Mouse (Mus musculus) natural killer cell, adult 2 months (primary cell): ENCODE data around the gene Cntn1.

Experiments used
- DNase-seq, 2 experiments: peaks; one replicate each; pipeline ENCODE4 v3.0.0; 2022; ENCODE audit warnings: low spot score in 2 of 2

Gene Cntn1

GRCm38 (mm10) chr15:92137026-92137425, 86.1 kb downstream of the Cntn1 start:
- DNase-seq = no peak

- no peak for DNase-seq
Observed at GRCm38 (mm10) chr15:92141972-92142371, 91.0 kb downstream of the Cntn1 start.

GRCm38 (mm10) chr15:92154921-92155320, 104.0 kb downstream of the Cntn1 start:
- DNase-seq = no peak

- DNase-seq = no peak
Observed at GRCm38 (mm10) chr15:92160855-92161162, 109.8 kb downstream of the Cntn1 start.

GRCm38 (mm10) chr15:92161163-92162025, 110.4 kb downstream of the Cntn1 start:
- no peak for DNase-seq

GRCm38 (mm10) chr15:92162835-92163234, 111.9 kb downstream of the Cntn1 start:
- no peak for DNase-seq

- DNase-seq = no peak
Observed at GRCm38 (mm10) chr15:92164127-92164526, 113.2 kb downstream of the Cntn1 start.

- DNase-seq = no peak
Observed at GRCm38 (mm10) chr15:92166266-92166665, 115.3 kb downstream of the Cntn1 start.

GRCm38 (mm10) chr15:92175739-92176138, 124.8 kb downstream of the Cntn1 start:
- DNase-seq = no peak

GRCm38 (mm10) chr15:92177413-92177812, 126.4 kb downstream of the Cntn1 start:
- no peak for DNase-seq

GRCm38 (mm10) chr15:92185484-92185883, 134.5 kb downstream of the Cntn1 start:
- DNase-seq = no peak

GRCm38 (mm10) chr15:92190000-92190399, 139.0 kb downstream of the Cntn1 start:
- no peak for DNase-seq

- no peak for DNase-seq
Observed at GRCm38 (mm10) chr15:92200326-92200985, 149.5 kb downstream of the Cntn1 start.

- DNase-seq = no peak
Observed at GRCm38 (mm10) chr15:92206695-92207094, 155.7 kb downstream of the Cntn1 start.

- no peak for DNase-seq
Observed at GRCm38 (mm10) chr15:92209778-92210177, 158.8 kb downstream of the Cntn1 start.

- no peak for DNase-seq
Observed at GRCm38 (mm10) chr15:92210486-92211235, 159.7 kb downstream of the Cntn1 start.

GRCm38 (mm10) chr15:92215841-92216240, 164.9 kb downstream of the Cntn1 start:
- DNase-seq = no peak

- no peak for DNase-seq
Observed at GRCm38 (mm10) chr15:92221446-92221845, 170.5 kb downstream of the Cntn1 start.

GRCm38 (mm10) chr15:92231386-92231785, 180.4 kb downstream of the Cntn1 start:
- no peak for DNase-seq

- no peak for DNase-seq
Observed at GRCm38 (mm10) chr15:92235836-92236235, 184.9 kb downstream of the Cntn1 start.

- DNase-seq = peak in 1 of 2 experiments; percentile 16
Observed at GRCm38 (mm10) chr15:92264980-92265707, 214.2 kb downstream of the Cntn1 start.

- no peak for DNase-seq
Observed at GRCm38 (mm10) chr15:92268341-92268740, 217.4 kb downstream of the Cntn1 start.
